Mouse (Mus musculus): ENCODE measurements around the gene Maml3. TPM values are rescaled to one million over a fixed set of nuclear protein-coding genes. Genes with fewer than 3 reads are reported as not detected.

Maml3 gene
- polyA plus RNA-seq, 1 experiment from 2014 or later = 1.5 TPM

DNA sequence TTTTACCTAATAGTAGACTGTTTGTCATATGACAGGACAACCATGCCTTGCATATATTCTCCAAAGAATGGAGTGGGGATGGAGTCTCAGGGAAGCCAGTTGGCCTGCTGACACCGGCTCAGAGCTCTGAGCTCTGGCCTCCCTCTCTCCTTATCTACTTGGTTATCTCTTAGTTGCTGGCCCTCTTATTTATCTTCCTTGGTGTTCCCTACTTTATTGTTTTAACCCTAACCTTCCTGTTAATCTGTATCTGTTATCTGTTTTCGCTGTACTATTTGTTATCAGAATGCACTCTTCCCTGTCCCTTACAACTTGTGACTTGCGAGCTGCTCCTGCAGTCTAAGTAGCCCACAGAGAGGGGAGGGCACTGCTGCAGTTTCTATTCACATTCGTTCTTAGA is 432.2 kb downstream of the Maml3 start:
- H3K27me3 ChIP-seq (replicated peaks) = peaks cover 18% of the 10 kb centered on the region
- no peak overlapping the region for H3K4me3 ChIP-seq
- peak overlapping the region; percentile 92 for H3K27ac ChIP-seq
- peaks cover 60% of the 10 kb centered on the region for H3K4me1 ChIP-seq
- no peak overlapping the region; the same call in 1 of the 2 replicates for H3K9ac ChIP-seq
- no peaks in the 10 kb centered on the region for H3K9me3 ChIP-seq (replicated peaks)
- no peaks in the 10 kb centered on the region for H3K36me3 ChIP-seq
- 20% methylated on average over 4 of the region's 4 CpGs for WGBS (ENCODE audit: insufficient replicate concordance)
- peak overlapping the region; percentile 19; the same call in 1 of the 2 replicates for H3K4me2 ChIP-seq
- ATAC-seq = no peak

DNA sequence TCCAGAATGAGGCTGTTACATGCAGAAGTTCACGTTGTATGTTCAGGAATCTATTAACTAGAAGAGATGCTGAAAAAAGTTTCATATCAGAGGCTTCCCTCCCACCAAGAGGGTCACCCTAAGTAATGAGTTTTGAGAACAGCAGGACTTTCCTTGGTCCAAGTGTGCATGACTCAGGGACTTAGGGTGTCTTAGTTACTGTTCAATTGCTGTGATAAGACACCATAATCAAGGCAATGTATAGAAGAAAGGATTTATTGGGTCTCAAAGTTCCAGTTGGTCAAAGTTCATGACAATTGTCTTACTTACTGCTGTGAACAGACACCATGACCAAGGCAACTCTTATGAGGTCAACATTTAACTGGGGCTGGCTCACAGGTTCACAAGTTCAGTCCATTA is 433.8 kb downstream of the Maml3 start:
- Histone ChIP-seq H3K27me3 (replicated peaks) (peaks cover 9% of the 10 kb centered on the region; the same call in 1 of the 2 replicates), H3K36me3 (no peaks in the 10 kb centered on the region), H3K4me2 (peak overlapping the region; percentile 53), H3K4me1 (peaks cover 60% of the 10 kb centered on the region), H3K4me3 (no peak overlapping the region), H3K27ac (peak overlapping the region; percentile 92), H3K9me3 (replicated peaks) (no peaks in the 10 kb centered on the region), H3K9ac (peak overlapping the region; percentile 45)
- WGBS (ENCODE audit: insufficient replicate concordance) = 55% methylated on average over 1 of the region's 1 CpGs
- ATAC-seq = no peak

DNA sequence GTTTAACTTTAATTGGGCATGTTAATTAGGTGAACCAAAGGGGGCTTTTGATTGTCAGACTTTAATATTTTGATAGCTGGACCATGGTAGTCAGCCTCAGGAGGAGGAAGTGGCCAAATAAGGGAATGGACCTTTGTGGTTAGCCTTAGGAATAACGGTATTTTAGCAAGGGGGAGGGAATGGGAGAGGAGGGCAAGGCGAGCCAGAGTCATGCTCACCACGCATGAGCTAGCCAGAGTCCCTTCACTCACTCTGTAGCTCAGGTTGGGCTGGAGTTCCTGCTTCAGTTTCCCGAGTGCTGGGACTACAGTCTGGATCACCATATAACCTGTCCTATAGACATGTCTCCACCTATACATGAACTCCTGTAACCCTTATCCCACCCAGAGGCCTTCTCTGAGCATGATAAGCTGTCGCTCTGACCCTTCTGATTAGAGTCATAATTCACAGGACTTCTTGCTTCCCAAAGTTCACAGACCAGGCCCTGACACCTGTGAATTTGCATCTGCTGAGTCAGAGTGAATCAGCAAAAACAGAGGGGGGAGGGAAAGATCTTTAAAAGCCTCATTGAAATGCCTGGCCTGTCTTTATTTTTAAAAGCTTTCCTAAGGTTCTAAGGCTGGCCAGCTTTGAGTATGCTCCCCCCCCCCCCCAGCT is 434.3 kb downstream of the Maml3 start:
- ATAC-seq = peak; percentile 90
- peak overlapping the region; percentile 92 for H3K27ac ChIP-seq
- 25% methylated on average over 5 of the region's 5 CpGs for WGBS (ENCODE audit: insufficient replicate concordance)
- H3K4me2 ChIP-seq = peak overlapping the region; percentile 53
- H3K9ac ChIP-seq = peak overlapping the region; percentile 53
- H3K4me3 ChIP-seq = peak overlapping the region; percentile 4; the same call in 1 of the 2 replicates
- peaks cover 6% of the 10 kb centered on the region; the same call in 1 of the 2 replicates for H3K27me3 ChIP-seq (replicated peaks)
- peaks cover 60% of the 10 kb centered on the region for H3K4me1 ChIP-seq
- no peaks in the 10 kb centered on the region for H3K36me3 ChIP-seq
- no peaks in the 10 kb centered on the region for H3K9me3 ChIP-seq (replicated peaks)

DNA sequence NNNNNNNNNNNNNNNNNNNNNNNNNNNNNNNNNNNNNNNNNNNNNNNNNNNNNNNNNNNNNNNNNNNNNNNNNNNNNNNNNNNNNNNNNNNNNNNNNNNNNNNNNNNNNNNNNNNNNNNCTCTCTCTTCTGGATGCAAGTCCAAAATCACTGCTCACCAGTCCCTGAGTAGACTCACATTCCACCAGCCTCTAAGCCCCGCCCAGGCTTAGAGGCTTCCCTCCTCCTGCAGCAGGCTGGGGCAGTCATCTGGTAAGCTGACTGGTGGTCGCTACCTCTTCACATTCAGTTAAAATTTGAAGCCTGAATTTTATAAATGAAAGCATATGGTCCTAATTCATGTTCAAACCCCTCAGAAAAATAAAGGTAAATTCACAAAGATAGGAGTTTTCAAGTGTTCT is 436.3 kb downstream of the Maml3 start:
- Histone ChIP-seq H3K27me3 (replicated peaks) (no peaks in the 10 kb centered on the region; the same call in 1 of the 2 replicates), H3K27ac (no peak overlapping the region), H3K9me3 (replicated peaks) (no peaks in the 10 kb centered on the region), H3K4me1 (peaks cover 47% of the 10 kb centered on the region), H3K4me2 (no peak overlapping the region), H3K36me3 (no peaks in the 10 kb centered on the region), H3K4me3 (no peak overlapping the region), H3K9ac (no peak overlapping the region)
- ATAC-seq = no peak
- WGBS (ENCODE audit: insufficient replicate concordance) = 60% methylated on average over 2 of the region's 2 CpGs

DNA sequence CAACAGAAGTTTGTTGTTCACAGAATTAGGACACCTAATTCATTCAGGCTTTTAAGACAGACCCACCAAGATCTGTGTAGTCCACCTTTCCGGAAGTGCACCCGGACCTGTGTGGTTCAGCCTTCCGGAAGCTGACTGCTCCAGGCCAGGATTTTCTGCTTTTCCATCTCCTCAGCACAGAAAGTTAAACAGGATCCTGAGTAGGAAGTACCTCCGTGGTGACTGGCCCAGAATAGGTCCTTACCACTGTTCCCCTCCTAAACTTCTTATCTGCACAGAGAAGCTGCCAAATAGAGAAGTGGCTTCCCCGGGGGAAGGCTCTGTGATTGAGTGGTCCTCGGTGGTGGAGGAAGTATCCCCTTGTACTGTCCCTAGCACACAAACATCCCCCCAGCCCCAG is 442.3 kb downstream of the Maml3 start:
- 7% methylated on average over 6 of the region's 6 CpGs for WGBS (ENCODE audit: insufficient replicate concordance)
- Histone ChIP-seq H3K27ac (peak overlapping the region; percentile 52), H3K9ac (peak overlapping the region; percentile 33; the same call in 1 of the 2 replicates), H3K27me3 (replicated peaks) (no peaks in the 10 kb centered on the region), H3K36me3 (no peaks in the 10 kb centered on the region), H3K4me1 (peaks cover 35% of the 10 kb centered on the region), H3K9me3 (replicated peaks) (no peaks in the 10 kb centered on the region), H3K4me2 (peak overlapping the region; percentile 49), H3K4me3 (peak overlapping the region; percentile 3; the same call in 1 of the 2 replicates)
- ATAC-seq = no peak; the same call in 1 of the 2 replicates

DNA sequence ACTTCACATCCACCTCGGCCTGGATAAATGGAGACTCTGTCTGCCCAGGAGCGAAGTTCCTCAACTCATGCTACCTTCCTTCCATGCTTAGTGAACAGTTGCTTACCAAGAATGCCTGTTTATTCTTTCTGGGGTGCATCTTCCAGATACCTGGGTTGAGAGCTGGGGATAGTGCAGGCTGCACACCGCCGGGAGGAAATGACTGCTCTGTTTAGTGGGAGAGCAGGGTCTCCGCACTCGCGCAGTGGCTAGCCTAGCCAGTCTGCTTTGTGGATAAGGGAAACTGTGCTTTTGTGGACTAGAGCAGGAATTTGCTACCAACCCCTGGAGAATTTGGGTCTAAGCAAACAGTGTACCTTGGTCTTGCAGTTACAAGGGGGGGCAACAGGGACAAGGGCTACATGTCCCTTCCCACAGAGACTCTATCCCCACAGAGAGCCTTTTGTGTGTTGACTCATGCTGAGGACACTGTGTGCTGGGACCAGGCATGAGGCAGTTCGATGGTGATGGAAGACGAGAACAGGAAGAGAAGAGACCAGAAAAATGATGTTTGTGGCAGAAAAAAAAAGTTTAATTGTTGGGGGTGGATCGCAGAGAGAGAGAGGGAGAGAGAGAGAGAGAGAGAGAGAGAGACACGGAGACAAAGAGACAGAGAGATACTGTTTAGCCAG is 442.9 kb downstream of the Maml3 start:
- peaks cover 35% of the 10 kb centered on the region for H3K4me1 ChIP-seq
- peak overlapping the region; percentile 49 for H3K4me2 ChIP-seq
- peak overlapping the region; percentile 52 for H3K27ac ChIP-seq
- peak overlapping the region; percentile 3; the same call in 1 of the 2 replicates for H3K4me3 ChIP-seq
- no peak for ATAC-seq
- peak overlapping the region; percentile 33 for H3K9ac ChIP-seq
- 34% methylated on average over 11 of the region's 11 CpGs for WGBS (ENCODE audit: insufficient replicate concordance)
- no peaks in the 10 kb centered on the region for H3K27me3 ChIP-seq (replicated peaks)
- H3K9me3 ChIP-seq (replicated peaks) = no peaks in the 10 kb centered on the region
- no peaks in the 10 kb centered on the region for H3K36me3 ChIP-seq

DNA sequence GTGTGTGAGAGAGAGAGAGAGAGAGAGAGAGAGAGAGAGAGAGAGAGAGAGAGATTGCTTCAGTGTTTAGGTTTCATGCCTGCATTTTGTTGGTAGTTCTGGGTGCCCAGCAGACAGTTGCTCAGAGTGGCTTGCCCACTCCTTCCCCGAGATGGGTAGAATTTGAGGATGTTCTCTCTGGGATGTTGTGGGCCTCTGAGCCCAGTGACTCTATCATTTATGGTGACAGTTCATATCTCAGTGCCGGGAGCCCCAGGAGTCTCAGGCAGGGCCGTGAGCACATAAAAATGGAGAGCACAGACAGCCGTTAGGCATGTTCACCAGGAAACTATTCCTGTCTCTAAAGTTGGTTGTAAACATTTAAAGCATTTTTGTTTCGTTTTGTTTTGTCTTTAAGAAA is 443.5 kb downstream of the Maml3 start:
- H3K9me3 ChIP-seq (replicated peaks) = no peaks in the 10 kb centered on the region
- H3K4me2 ChIP-seq = peak overlapping the region; percentile 49
- WGBS (ENCODE audit: insufficient replicate concordance) = 23% methylated on average over 5 of the region's 5 CpGs
- peaks cover 35% of the 10 kb centered on the region for H3K4me1 ChIP-seq
- peak overlapping the region; percentile 6; the same call in 1 of the 2 replicates for H3K4me3 ChIP-seq
- peak overlapping the region; percentile 40 for H3K9ac ChIP-seq
- ATAC-seq = 0 out of 2 replicates have a peak, but pooled peaks have one; percentile 27
- peak overlapping the region; percentile 66 for H3K27ac ChIP-seq
- no peaks in the 10 kb centered on the region for H3K27me3 ChIP-seq (replicated peaks)
- no peaks in the 10 kb centered on the region for H3K36me3 ChIP-seq

DNA sequence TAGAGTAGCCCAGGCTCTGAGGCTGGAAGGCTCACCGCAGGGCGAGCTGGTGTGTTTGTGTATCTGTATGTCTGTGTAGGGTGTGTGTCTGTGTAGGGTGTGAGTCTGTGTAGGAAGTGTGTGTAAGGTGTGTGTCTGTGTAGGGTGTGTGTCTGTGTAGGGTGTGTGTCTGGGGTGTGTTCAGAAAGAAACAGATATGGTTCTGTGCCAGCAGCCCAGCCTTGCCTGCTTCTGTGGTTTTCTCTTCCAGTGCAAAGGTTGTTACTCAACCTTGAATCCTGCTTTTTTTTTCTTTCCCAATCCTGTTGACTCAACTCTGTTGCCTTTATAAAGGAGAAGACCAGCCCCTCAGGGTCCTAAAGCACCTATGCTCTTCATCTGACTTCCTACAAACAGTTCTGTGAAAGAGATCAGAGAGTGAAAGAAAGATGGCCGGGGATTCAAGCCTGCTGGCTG is 444.0 kb downstream of the Maml3 start:
- Histone ChIP-seq H3K9me3 (replicated peaks) (no peaks in the 10 kb centered on the region), H3K4me1 (peaks cover 35% of the 10 kb centered on the region), H3K36me3 (no peaks in the 10 kb centered on the region), H3K4me3 (peak overlapping the region; percentile 6; the same call in 1 of the 2 replicates), H3K27ac (peak overlapping the region; percentile 66), H3K9ac (peak overlapping the region; percentile 40; the same call in 1 of the 2 replicates), H3K27me3 (replicated peaks) (no peaks in the 10 kb centered on the region), H3K4me2 (peak overlapping the region; percentile 49)
- WGBS (ENCODE audit: insufficient replicate concordance) = 73% methylated on average over 3 of the region's 3 CpGs
- peak; percentile 68; the same call in 1 of the 2 replicates for ATAC-seq

DNA sequence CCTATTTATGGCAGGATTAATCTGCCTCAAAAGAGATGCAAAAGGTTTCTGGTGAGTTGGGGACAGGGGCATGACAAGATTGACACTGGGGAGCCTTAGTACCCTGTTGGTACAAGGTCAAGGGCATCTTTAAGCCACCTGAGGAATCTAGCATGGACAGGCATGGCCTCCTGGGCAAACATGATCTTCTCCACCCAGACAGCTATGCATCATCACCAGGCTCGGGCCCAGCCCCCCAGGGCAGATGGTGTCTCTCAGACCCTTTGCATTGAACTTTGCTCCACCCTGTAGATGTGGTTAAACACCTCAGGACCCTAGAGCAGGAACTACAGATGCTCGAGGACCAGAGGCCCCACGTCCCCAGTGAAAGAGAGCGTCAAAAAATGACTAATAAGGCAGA is 444.8 kb downstream of the Maml3 start, which contains the start of gene Mgst2:
Gene Mgst2 (plus strand): TSS at position 301 of the 400 bp plus-strand sequence.
- Histone ChIP-seq H3K9ac (peak within 1 kb of the TSS; percentile 40; the same call in 1 of the 2 replicates), H3K27me3 (replicated peaks) (no peaks in the 10 kb centered on the region), H3K27ac (peak within 1 kb of the TSS; percentile 66), H3K4me2 (peak within 1 kb of the TSS; percentile 49), H3K9me3 (replicated peaks) (no peaks in the 10 kb centered on the region), H3K4me3 (peak within 1 kb of the TSS; percentile 6; the same call in 1 of the 2 replicates), H3K4me1 (peaks cover 41% of the 10 kb centered on the region), H3K36me3 (no peaks in the 10 kb centered on the region)
- 59% methylated on average over 4 of the region's 4 CpGs for WGBS (ENCODE audit: insufficient replicate concordance)
- ATAC-seq = no peak

DNA sequence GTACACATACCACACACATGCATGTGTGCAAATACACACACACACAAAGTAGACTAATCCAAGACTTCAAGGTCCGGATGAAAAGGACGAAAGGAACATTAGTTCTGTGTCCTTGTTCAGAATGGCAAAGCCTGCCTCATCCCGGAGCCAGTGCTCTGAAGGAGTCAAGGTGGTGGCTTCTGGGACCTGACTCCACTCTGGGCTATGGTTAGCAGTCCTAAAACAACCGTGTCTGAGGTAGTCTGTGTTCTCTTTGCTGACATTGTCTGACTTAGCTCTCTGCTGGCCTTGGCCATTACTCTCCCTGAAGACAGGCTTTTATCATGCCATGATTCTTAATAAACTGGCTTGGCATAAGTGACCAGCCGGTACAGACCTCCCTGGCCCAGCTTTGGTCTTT is 445.5 kb downstream of the Maml3 start:
- Histone ChIP-seq H3K4me3 (no peak overlapping the region), H3K9me3 (replicated peaks) (no peaks in the 10 kb centered on the region), H3K36me3 (no peaks in the 10 kb centered on the region), H3K4me1 (peaks cover 44% of the 10 kb centered on the region), H3K9ac (no peak overlapping the region), H3K27ac (no peak overlapping the region), H3K4me2 (no peak overlapping the region), H3K27me3 (replicated peaks) (no peaks in the 10 kb centered on the region)
- ATAC-seq = no peak
- 83% methylated on average over 5 of the region's 5 CpGs for WGBS (ENCODE audit: insufficient replicate concordance)

DNA sequence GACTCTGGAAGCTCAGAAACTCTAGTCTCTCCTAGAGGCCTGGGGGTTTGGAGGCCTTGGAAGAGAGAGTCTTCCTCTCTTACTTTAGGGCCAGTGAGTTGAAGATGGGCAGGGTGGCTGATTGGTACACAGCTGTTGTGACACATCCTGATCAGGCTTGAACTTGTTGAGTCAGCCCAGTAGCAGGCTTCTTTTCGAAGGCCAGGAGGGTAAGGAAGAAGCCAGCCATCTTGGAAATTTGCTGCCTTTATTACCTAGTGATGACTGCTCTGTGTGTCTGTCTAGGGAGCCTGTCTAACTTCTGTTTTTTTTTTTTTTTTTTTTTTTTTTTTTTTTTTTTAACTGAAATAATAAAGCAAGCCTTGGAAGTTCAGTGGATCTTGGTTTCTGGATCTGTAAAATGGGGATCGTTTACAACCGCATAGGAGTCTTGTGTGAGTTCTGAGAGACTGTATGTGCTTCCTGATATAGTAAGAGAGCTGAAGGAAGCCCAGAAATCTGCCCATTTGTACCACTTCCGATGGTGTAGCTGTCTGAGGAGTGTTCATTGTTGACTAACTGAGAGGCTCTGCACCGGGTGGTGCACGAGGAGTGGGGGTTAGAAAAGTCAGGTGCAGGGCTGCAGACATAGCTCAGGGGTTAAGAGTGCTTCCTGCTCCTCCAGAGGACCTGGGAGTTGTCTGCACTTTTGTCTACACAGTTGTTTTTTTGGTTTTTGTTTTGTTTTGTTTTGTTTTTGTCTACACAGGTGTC is 450.4 kb downstream of the Maml3 start:
- Histone ChIP-seq H3K27me3 (replicated peaks) (peaks cover 12% of the 10 kb centered on the region; the same call in 1 of the 2 replicates), H3K4me1 (peaks cover 34% of the 10 kb centered on the region), H3K27ac (0 out of 2 replicates have a peak overlapping the region, but pooled peaks have one; percentile 80), H3K4me3 (no peak overlapping the region), H3K9ac (no peak overlapping the region), H3K9me3 (replicated peaks) (no peaks in the 10 kb centered on the region), H3K4me2 (no peak overlapping the region), H3K36me3 (no peaks in the 10 kb centered on the region)
- no peak for ATAC-seq
- 43% methylated on average over 6 of the region's 6 CpGs for WGBS (ENCODE audit: insufficient replicate concordance)

Measured in liver, embryonic 12.5 days (tissue).